Mouse (Mus musculus): ENCODE data around the gene Il17rb. TPM values are rescaled to one million over a fixed set of nuclear protein-coding genes. Genes with fewer than 3 reads are reported as not detected.

Gene Il17rb
- total and polyA plus RNA-seq, 3 experiments = 0.33 TPM; not detected in 2

DNA sequence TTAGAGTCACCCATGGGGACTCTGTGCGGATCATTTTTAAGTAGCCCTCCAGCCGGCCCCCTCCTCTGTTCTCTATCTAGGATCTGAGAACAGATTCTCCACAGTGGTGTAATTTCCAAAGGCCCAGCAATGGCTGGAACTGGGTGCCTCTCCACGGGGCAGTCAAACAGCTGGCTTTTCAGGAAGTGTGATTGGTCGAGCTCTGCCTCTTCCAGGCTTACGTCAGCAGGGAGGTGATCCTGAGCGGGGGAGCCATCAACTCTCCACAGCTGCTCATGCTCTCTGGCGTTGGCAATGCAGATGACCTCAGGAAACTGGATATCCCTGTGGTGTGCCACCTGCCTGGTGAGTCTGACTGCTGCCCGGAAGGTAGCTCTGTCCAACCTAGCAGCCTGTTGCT is 24.7 kb upstream of the Il17rb start:
- Histone ChIP-seq H3K4me3 (ENCODE audit: low read depth, low read length) (no peak overlapping the region), H3K27me3 (ENCODE audit: insufficient read depth, low read length) (peaks cover 5% of the 10 kb centered on the region; the same call in 1 of the 2 replicates), H3K36me3 (replicated peaks) (no peaks in the 10 kb centered on the region), H3K9me3 (replicated peaks) (no peaks in the 10 kb centered on the region), H3K4me1 (ENCODE audit: insufficient read depth, low read depth, low read length) (no peaks in the 10 kb centered on the region)
- ATAC-seq (ENCODE audit: extremely low read depth, insufficient number of reproducible peaks, low FRiP score, poor library complexity, severe bottlenecking) = no peak
- TF ChIP-seq GATA2 (IDR thresholded peaks at IDR 0.05; ENCODE audit: borderline replicate concordance, low read depth, low read length) = no peak
- TF ChIP-seq GATA1 (IDR thresholded peaks at IDR 0.05; ENCODE audit: borderline replicate concordance, low read length) = no peak
- no peak for TF ChIP-seq POLR2AphosphoS5 (IDR thresholded peaks at IDR 0.05; ENCODE audit: insufficient replicate concordance, low read depth, low read length)
- no peak for TF ChIP-seq CTCF (IDR thresholded peaks at IDR 0.05; ENCODE audit: low read depth, low read length)
- DNase-seq (ENCODE audit: low spot score) = no peak

DNA sequence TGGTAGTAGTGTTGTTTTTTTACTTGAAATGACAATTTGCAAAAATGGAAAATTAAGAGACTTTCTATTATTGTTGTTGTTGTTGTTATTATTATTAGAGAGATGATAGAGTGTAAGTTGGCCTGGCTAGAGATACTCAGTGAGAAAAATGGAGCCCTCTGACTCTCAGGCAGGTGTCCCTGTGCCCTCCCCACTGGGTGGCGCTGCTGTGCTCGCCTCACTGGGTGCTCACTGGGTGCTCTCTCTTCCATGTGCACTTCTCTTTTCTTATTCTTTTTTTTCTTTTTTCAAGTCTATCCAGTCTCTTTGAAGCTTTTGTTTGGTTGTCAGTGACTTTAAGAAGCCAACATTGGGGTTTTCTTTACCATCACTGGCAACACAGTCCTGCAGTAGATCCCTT is 18.7 kb upstream of the Il17rb start:
- H3K27me3 ChIP-seq (ENCODE audit: insufficient read depth, low read length) = no peaks in the 10 kb centered on the region
- H3K9me3 ChIP-seq (replicated peaks) = no peaks in the 10 kb centered on the region
- TF ChIP-seq CTCF (IDR thresholded peaks at IDR 0.05; ENCODE audit: low read depth, low read length) (no peak), TAL1 (conservative IDR thresholded peaks at IDR 0.05; ENCODE audit: low read depth, low read length) (no peak), GATA1 (IDR thresholded peaks at IDR 0.05; ENCODE audit: borderline replicate concordance, low read length) (no peak), GATA2 (IDR thresholded peaks at IDR 0.05; ENCODE audit: borderline replicate concordance, low read depth, low read length) (no peak), POLR2AphosphoS5 (IDR thresholded peaks at IDR 0.05; ENCODE audit: insufficient replicate concordance, low read depth, low read length) (no peak)
- no peak for ATAC-seq (ENCODE audit: extremely low read depth, insufficient number of reproducible peaks, low FRiP score, poor library complexity, severe bottlenecking)
- no peaks in the 10 kb centered on the region for H3K4me1 ChIP-seq (ENCODE audit: insufficient read depth, low read depth, low read length)
- H3K4me3 ChIP-seq (ENCODE audit: low read depth, low read length) = no peak overlapping the region
- H3K36me3 ChIP-seq (replicated peaks) = no peaks in the 10 kb centered on the region
- no peak for DNase-seq (ENCODE audit: low spot score)

DNA sequence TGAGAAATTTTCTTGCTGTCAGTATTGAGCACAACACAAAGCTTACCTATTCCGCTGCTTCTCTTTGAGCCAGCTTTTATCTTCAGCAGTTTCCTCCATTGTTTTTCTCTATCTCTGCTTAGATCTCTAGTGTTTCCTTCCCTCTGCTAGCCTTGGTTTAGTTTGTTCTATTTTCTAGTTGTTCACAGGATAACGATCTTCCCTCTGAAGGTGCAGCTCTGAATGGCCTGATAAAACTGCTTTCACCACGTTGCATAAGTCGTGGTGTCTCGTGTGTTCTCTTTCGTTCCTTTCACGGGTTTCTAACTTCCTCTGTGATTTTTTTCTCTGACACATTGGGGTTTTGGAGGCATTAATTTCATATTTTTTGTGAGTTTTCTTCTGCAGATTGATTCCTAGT is 15.7 kb upstream of the Il17rb start:
- Histone ChIP-seq H3K9me3 (replicated peaks) (no peaks in the 10 kb centered on the region), H3K4me1 (ENCODE audit: insufficient read depth, low read depth, low read length) (no peaks in the 10 kb centered on the region), H3K4me3 (ENCODE audit: low read depth, low read length) (no peak overlapping the region), H3K36me3 (replicated peaks) (no peaks in the 10 kb centered on the region), H3K27me3 (ENCODE audit: insufficient read depth, low read length) (no peaks in the 10 kb centered on the region)
- TF ChIP-seq TAL1 (conservative IDR thresholded peaks at IDR 0.05; ENCODE audit: low read depth, low read length) (no peak), POLR2AphosphoS5 (IDR thresholded peaks at IDR 0.05; ENCODE audit: insufficient replicate concordance, low read depth, low read length) (no peak), CTCF (IDR thresholded peaks at IDR 0.05; ENCODE audit: low read depth, low read length) (no peak), GATA2 (IDR thresholded peaks at IDR 0.05; ENCODE audit: borderline replicate concordance, low read depth, low read length) (no peak), GATA1 (IDR thresholded peaks at IDR 0.05; ENCODE audit: borderline replicate concordance, low read length) (no peak)
- ATAC-seq (ENCODE audit: extremely low read depth, insufficient number of reproducible peaks, low FRiP score, poor library complexity, severe bottlenecking) (no peak), DNase-seq (ENCODE audit: low spot score) (no peak)

DNA sequence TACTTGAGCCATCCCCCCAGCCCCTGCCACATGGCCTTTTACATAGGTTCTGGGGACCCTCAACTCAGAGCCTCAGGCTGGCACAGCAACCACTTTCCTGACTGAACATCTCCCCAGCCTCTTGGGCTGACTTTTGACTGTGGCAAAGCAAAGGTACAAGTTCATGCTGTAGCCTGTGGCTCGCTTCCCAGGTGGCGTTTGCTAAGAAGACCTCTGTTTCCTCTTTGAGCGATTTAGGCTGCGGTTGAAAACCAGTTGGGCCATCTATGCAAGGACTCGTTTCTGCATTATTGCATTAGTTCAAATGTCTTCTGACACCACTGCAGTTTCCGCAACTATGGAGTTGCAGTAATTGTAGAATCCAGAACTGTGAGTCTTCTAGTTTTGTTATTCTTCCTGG is 13.8 kb upstream of the Il17rb start:
- DNase-seq (ENCODE audit: low spot score) (no peak), ATAC-seq (ENCODE audit: extremely low read depth, insufficient number of reproducible peaks, low FRiP score, poor library complexity, severe bottlenecking) (no peak)
- H3K9me3 ChIP-seq (replicated peaks) = no peaks in the 10 kb centered on the region

DNA sequence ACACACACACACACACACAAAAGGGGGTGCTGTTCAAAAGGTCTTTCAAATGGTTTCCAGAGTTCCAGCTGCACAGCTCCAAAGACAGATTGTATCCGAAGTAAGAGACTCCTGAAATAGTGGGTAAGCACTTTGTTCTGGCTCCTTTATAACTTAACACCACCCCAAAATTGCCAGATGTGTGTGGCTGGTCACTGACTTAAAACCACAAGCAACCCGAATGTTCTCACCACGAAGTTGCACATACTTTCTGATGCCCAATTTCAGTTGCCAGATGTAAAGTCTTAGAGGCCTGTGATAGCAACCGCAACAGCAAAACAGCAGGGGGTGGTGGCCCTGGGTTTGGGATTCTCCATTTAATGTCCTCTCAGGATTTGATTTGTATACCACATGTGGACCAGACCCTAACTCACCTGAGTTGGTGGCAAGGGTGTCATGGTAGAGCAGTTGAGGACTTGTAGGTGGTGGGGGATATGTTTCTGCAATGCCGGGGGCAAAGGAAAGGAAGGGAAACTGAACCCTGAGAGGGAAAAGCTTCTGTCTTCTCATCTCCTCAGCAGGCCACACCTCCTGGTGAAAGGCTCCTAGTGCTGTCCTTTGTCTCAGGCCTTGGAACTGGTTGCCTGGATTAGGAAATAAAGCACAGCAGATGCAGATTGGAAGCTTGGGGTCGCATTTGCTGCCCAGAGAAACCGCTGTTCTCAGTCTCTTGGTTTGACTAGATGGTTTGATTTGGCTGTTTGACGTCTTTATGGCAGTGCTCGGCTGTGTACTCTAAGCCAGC is 11.3 kb upstream of the Il17rb start:
- TF ChIP-seq CTCF (IDR thresholded peaks at IDR 0.05; ENCODE audit: low read depth, low read length) (no peak), TAL1 (conservative IDR thresholded peaks at IDR 0.05; ENCODE audit: low read depth, low read length) (no peak), GATA2 (IDR thresholded peaks at IDR 0.05; ENCODE audit: borderline replicate concordance, low read depth, low read length) (no peak), GATA1 (IDR thresholded peaks at IDR 0.05; ENCODE audit: borderline replicate concordance, low read length) (no peak), POLR2AphosphoS5 (IDR thresholded peaks at IDR 0.05; ENCODE audit: insufficient replicate concordance, low read depth, low read length) (no peak)
- no peak for ATAC-seq (ENCODE audit: extremely low read depth, insufficient number of reproducible peaks, low FRiP score, poor library complexity, severe bottlenecking)
- Histone ChIP-seq H3K4me3 (ENCODE audit: low read depth, low read length) (no peak overlapping the region), H3K9me3 (replicated peaks) (no peaks in the 10 kb centered on the region), H3K36me3 (replicated peaks) (no peaks in the 10 kb centered on the region), H3K27me3 (ENCODE audit: insufficient read depth, low read length) (no peaks in the 10 kb centered on the region), H3K4me1 (ENCODE audit: insufficient read depth, low read depth, low read length) (no peaks in the 10 kb centered on the region)
- no peak for DNase-seq (ENCODE audit: low spot score)

More for the DNA sequence above, 13.8 kb upstream of the Il17rb start:
- Histone ChIP-seq H3K4me3 (ENCODE audit: low read depth, low read length) (no peak overlapping the region), H3K27me3 (ENCODE audit: insufficient read depth, low read length) (no peaks in the 10 kb centered on the region), H3K4me1 (ENCODE audit: insufficient read depth, low read depth, low read length) (no peaks in the 10 kb centered on the region), H3K36me3 (replicated peaks) (no peaks in the 10 kb centered on the region)
- TF ChIP-seq CTCF (IDR thresholded peaks at IDR 0.05; ENCODE audit: low read depth, low read length) (no peak), GATA1 (IDR thresholded peaks at IDR 0.05; ENCODE audit: borderline replicate concordance, low read length) (no peak), TAL1 (conservative IDR thresholded peaks at IDR 0.05; ENCODE audit: low read depth, low read length) (no peak), POLR2AphosphoS5 (IDR thresholded peaks at IDR 0.05; ENCODE audit: insufficient replicate concordance, low read depth, low read length) (no peak), GATA2 (IDR thresholded peaks at IDR 0.05; ENCODE audit: borderline replicate concordance, low read depth, low read length) (no peak)

DNA sequence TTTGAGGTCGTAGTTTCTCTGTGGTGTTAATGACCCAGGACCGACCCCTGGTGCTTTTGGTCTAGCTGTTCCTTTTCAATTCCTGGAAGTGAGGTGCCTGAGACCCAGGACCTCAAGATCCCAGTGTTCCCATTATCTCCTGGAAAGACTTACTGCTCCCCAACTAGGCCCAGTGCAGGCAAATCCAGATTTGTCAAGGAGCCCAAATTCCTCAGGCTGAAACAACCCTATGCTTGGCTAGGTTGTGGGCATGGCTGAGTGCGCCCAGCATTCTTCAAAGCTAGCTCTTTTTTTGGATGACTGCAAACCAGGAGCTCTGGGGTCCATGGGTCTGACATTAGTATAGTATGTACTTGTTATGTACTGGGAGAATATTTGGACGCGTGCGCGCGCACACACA is 10.7 kb upstream of the Il17rb start:
- H3K4me1 ChIP-seq (ENCODE audit: insufficient read depth, low read depth, low read length) = no peaks in the 10 kb centered on the region
- H3K36me3 ChIP-seq (replicated peaks) = no peaks in the 10 kb centered on the region
- no peak for TF ChIP-seq TAL1 (conservative IDR thresholded peaks at IDR 0.05; ENCODE audit: low read depth, low read length)
- no peak for TF ChIP-seq POLR2AphosphoS5 (IDR thresholded peaks at IDR 0.05; ENCODE audit: insufficient replicate concordance, low read depth, low read length)
- TF ChIP-seq GATA1 (IDR thresholded peaks at IDR 0.05; ENCODE audit: borderline replicate concordance, low read length) = no peak
- no peak for TF ChIP-seq GATA2 (IDR thresholded peaks at IDR 0.05; ENCODE audit: borderline replicate concordance, low read depth, low read length)
- TF ChIP-seq CTCF (IDR thresholded peaks at IDR 0.05; ENCODE audit: low read depth, low read length) = no peak
- no peak overlapping the region for H3K4me3 ChIP-seq (ENCODE audit: low read depth, low read length)
- ATAC-seq (ENCODE audit: extremely low read depth, insufficient number of reproducible peaks, low FRiP score, poor library complexity, severe bottlenecking) (no peak), DNase-seq (ENCODE audit: low spot score) (no peak)
- H3K27me3 ChIP-seq (ENCODE audit: insufficient read depth, low read length) = no peaks in the 10 kb centered on the region
- no peaks in the 10 kb centered on the region for H3K9me3 ChIP-seq (replicated peaks)

Data from G1E (cell line).